Mouse (Mus musculus) layer of hippocampus, adult 8-10 months (tissue): Measurements from ENCODE around the gene Fbxo24. TPM values are rescaled to one million over a fixed set of nuclear protein-coding genes. Genes with fewer than 3 reads are reported as not detected.

Experiments used
- DNase-seq, 2 experiments: peaks; one replicate each; pipeline ENCODE4 v3.0.0; 2022; ENCODE audit warnings: low spot score in 2 of 2
- total RNA-seq, 4 experiments: library from RNA; stranded (reverse); gene quantifications; 2 replicates each; pipeline ENCODE4 v1.2.4; 2022

Gene Fbxo24
- total RNA-seq, 4 experiments from 2014 or later, result 0.22 to 0.69 (median 0.34) TPM

GRCm38 (mm10) chr5:137566416-137566815 lies 62.4 kb downstream of the Fbxo24 start:
- no peak for DNase-seq

DNA sequence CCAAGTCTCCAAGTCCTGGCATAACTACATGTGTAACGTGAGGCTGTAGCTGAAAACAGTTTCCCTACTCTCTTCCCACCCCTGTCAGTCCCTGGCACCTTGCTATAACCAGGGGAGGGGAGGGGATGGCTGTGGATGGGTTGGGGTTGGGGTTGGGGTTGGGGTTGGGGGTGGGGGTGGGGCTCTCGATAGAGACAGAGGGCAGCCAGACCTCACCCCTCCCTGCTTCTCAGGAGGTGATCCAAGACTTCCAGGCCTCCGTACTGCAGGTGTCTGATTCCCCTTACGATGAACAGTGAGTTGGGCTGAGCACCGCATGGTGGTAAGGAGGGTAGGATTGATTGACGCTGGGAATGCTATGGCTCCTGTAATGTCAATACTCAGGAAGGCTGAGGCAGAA lies 63.1 kb downstream of the Fbxo24 start:
- DNase-seq, result no peak

DNA sequence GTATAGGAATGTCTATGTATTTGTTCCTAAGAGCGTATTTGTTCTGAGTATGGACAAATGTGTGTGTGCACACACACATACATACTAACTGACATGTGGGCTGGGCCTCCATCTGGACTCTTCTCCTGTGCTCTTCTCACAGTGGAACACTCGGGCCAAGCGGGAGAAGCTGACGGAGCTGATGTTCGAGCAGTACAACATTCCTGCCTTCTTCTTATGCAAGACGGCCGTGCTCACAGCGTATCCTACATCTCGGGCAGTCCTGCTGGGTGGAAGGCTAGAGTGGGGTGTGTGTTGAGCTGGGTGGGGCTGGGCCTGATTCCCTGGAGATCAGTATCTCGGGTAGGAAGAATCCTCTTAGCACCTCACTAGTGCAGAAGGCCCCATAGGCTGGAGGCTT lies 65.8 kb downstream of the Fbxo24 start:
- peak in 1 of 2 experiments; percentile 51 for DNase-seq

Other genes with a start within 250 kb of the Fbxo24 start
- gene Zan, start 151.9 kb downstream of the Fbxo24 start, total RNA-seq, result under 1 TPM; 0.16 to 0.22 (median 0.17) TPM
- gene Pop7, start 126.5 kb downstream of the Fbxo24 start, total RNA-seq, result 10 to 100 TPM; 30.4 to 33.1 (median 32.4) TPM
- gene Gigyf1, start 110.5 kb downstream of the Fbxo24 start, total RNA-seq, result 10 to 100 TPM; 60.2 to 75.9 (median 65.5) TPM
- gene Epo, start 95.8 kb downstream of the Fbxo24 start, total RNA-seq, result not detected
- gene Gnb2, start 95.5 kb downstream of the Fbxo24 start, total RNA-seq, result 100 to 1,000 TPM; 572 to 587 (median 576) TPM
- gene Actl6b, start 75.5 kb downstream of the Fbxo24 start, total RNA-seq, result 100 to 1,000 TPM; 116 to 137 (median 125) TPM
- 10 to 100 TPM; 12.5 to 21.7 (median 15.9) TPM for gene Tfr2, start 59.2 kb downstream of the Fbxo24 start, total RNA-seq
- gene Mospd3, start 27.9 kb downstream of the Fbxo24 start, total RNA-seq, result 10 to 100 TPM; 19.2 to 28.5 (median 26.2) TPM
- gene Pcolce, start 15.2 kb downstream of the Fbxo24 start, total RNA-seq, result 1 to 10 TPM; 7.2 to 9.6 (median 8.9) TPM
- 10 to 100 TPM; 18.8 to 26.8 (median 22.5) TPM for gene Lrch4, start 119 bp upstream of the Fbxo24 start, total RNA-seq
- gene Gm20605, start 173 bp upstream of the Fbxo24 start, total RNA-seq, result 10 to 100 TPM; 14.7 to 24.8 (median 19.2) TPM
- gene Sap25, start 12.3 kb upstream of the Fbxo24 start, total RNA-seq, result 10 to 100 TPM in 3 of 4 experiments, 1 to 10 TPM in 1; 8.0 to 14.2 (median 10.6) TPM
- gene Irs3, start 16.7 kb upstream of the Fbxo24 start, total RNA-seq, result under 1 TPM; 0.12 to 0.49 (median 0.28) TPM
- gene Agfg2, start 55.7 kb upstream of the Fbxo24 start, total RNA-seq, result 10 to 100 TPM; 66.1 to 66.6 (median 66.5) TPM
- gene Nyap1, start 112.6 kb upstream of the Fbxo24 start, total RNA-seq, result 10 to 100 TPM; 64.7 to 77.5 (median 68.4) TPM
- 100 to 1,000 TPM; 146 to 236 (median 178) TPM for gene Tsc22d4, start 116.7 kb upstream of the Fbxo24 start, total RNA-seq
- gene Ppp1r35, start 149.8 kb upstream of the Fbxo24 start, total RNA-seq, result 10 to 100 TPM; 11.5 to 16.3 (median 14.1) TPM
- 10 to 100 TPM; 44.6 to 52.9 (median 48.3) TPM for gene Mepce, start 158.7 kb upstream of the Fbxo24 start, total RNA-seq
- 1 to 10 TPM; 6.7 to 9.1 (median 7.5) TPM for gene Zcwpw1, start 158.8 kb upstream of the Fbxo24 start, total RNA-seq
- gene Pilra, start 207.3 kb upstream of the Fbxo24 start, total RNA-seq, result 1 to 10 TPM in 3 of 4 experiments, under 1 TPM in 1; 0.23 to 4.3 (median 2.6) TPM
- gene Pilrb1, start 229.1 kb upstream of the Fbxo24 start, total RNA-seq, result under 1 TPM in 2 of 4 experiments, not detected in 2; 0.57 to 0.58 TPM
- gene Pilrb2, start 242.8 kb upstream of the Fbxo24 start, total RNA-seq, result under 1 TPM in 1 of 4 experiments, not detected in 3; 0.27 TPM